Mouse (Mus musculus): ENCODE measurements around the gene Hes3. TPM values are rescaled to one million over a fixed set of nuclear protein-coding genes. Genes with fewer than 3 reads are reported as not detected.

The Hes3 gene
- polyA plus RNA-seq, 1 experiment, result not detected

DNA sequence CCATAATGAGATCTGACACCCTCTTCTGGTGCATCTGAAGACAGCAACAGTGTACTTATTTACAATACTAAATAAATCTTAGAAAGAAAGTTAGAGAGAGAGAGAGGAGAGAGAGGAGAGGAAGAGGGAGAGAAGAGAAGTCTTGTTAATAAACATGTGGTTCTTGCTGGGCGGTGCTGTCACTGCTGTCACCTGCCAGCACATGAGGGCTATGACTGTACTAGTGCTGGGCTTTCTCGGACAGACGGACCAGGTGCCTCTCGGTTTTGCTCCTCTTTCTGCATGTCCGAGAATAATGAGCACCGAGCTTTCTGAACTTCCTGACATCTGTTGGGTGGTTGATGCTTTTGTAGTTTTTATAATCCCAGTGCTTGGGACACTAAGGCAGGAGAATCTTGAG, 40.8 kb downstream of the Hes3 start:
- Histone ChIP-seq H3K9me3 (replicated peaks; ENCODE audit: control insufficient read depth, insufficient read depth, low read length, poor library complexity, severe bottlenecking) (no peaks in the 10 kb centered on the region), H3K27ac (ENCODE audit: insufficient read depth, low read length) (no peak overlapping the region), H3K36me3 (ENCODE audit: control insufficient read depth, insufficient read depth, low read length, poor library complexity, severe bottlenecking) (no peaks in the 10 kb centered on the region), H3K9ac (ENCODE audit: low read depth, poor library complexity, severe bottlenecking) (no peak overlapping the region), H3K4me1 (ENCODE audit: control insufficient read depth, insufficient read depth, low read length) (no peaks in the 10 kb centered on the region), H3K4me3 (ENCODE audit: low read depth, low read length) (no peak overlapping the region), H3K27me3 (ENCODE audit: control insufficient read depth, insufficient read depth, low read length, poor library complexity, severe bottlenecking) (no peaks in the 10 kb centered on the region)
- TF ChIP-seq POLR2A (IDR thresholded peaks at IDR 0.05; ENCODE audit: insufficient read depth, low read length), result no peak
- TF ChIP-seq CTCF (IDR thresholded peaks at IDR 0.05; ENCODE audit: low read depth, low read length), result no peak
- no peak for TF ChIP-seq EP300 (IDR thresholded peaks at IDR 0.05; ENCODE audit: insufficient read depth, low read depth, low read length)

DNA sequence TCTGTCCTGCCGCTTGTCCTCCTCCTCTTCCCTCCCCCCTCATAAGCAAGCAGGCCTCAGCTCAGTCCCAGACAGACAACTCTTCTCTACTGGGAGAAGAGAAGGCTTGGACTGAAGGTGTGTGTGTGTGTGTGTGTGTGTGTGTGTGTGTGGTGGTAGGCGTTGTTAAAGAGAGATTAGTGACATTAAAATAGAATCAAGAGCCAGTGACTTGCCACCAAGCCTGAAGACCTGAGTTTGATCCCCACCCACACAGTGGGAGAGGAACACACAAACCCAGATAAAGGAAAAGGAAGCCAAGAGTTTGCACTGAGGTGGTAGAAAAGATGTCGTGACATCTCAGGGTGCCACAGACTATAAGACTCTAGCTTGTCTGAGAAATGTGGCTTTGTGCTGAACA, 44.3 kb downstream of the Hes3 start:
- Histone ChIP-seq H3K27me3 (ENCODE audit: control insufficient read depth, insufficient read depth, low read length, poor library complexity, severe bottlenecking) (no peaks in the 10 kb centered on the region), H3K4me1 (ENCODE audit: control insufficient read depth, insufficient read depth, low read length) (no peaks in the 10 kb centered on the region), H3K27ac (ENCODE audit: insufficient read depth, low read length) (no peak overlapping the region), H3K9me3 (replicated peaks; ENCODE audit: control insufficient read depth, insufficient read depth, low read length, poor library complexity, severe bottlenecking) (no peaks in the 10 kb centered on the region), H3K4me3 (ENCODE audit: low read depth, low read length) (no peak overlapping the region), H3K9ac (ENCODE audit: low read depth, poor library complexity, severe bottlenecking) (no peak overlapping the region), H3K36me3 (ENCODE audit: control insufficient read depth, insufficient read depth, low read length, poor library complexity, severe bottlenecking) (no peaks in the 10 kb centered on the region)
- TF ChIP-seq CTCF (IDR thresholded peaks at IDR 0.05; ENCODE audit: low read depth, low read length), result no peak
- TF ChIP-seq EP300 (IDR thresholded peaks at IDR 0.05; ENCODE audit: insufficient read depth, low read depth, low read length), result no peak
- TF ChIP-seq POLR2A (IDR thresholded peaks at IDR 0.05; ENCODE audit: insufficient read depth, low read length), result no peak

DNA sequence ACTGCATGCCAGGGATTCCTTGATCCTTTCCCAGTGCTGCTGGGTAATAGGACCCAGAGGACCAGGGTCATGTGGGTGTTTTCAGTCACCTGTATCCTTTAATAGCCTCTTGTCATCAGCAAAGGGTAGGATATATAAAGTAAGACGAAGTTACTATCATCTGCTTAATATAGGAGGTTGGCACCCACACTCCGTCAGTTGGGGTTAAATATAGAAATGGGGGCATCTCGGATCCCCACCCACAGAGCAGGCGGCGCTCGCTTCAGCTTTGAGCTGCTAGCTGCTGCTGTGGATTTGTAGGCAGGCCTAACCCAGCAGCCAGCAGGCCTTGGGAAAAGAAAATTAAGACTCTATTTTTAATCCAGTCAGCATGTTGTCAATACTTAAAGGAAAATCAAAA, 45.5 kb downstream of the Hes3 start:
- Histone ChIP-seq H3K9me3 (replicated peaks; ENCODE audit: control insufficient read depth, insufficient read depth, low read length, poor library complexity, severe bottlenecking) (no peaks in the 10 kb centered on the region), H3K27ac (ENCODE audit: insufficient read depth, low read length) (no peak overlapping the region), H3K4me1 (ENCODE audit: control insufficient read depth, insufficient read depth, low read length) (no peaks in the 10 kb centered on the region), H3K4me3 (ENCODE audit: low read depth, low read length) (no peak overlapping the region), H3K9ac (ENCODE audit: low read depth, poor library complexity, severe bottlenecking) (no peak overlapping the region), H3K27me3 (ENCODE audit: control insufficient read depth, insufficient read depth, low read length, poor library complexity, severe bottlenecking) (no peaks in the 10 kb centered on the region), H3K36me3 (ENCODE audit: control insufficient read depth, insufficient read depth, low read length, poor library complexity, severe bottlenecking) (no peaks in the 10 kb centered on the region)
- TF ChIP-seq EP300 (IDR thresholded peaks at IDR 0.05; ENCODE audit: insufficient read depth, low read depth, low read length) (no peak), POLR2A (IDR thresholded peaks at IDR 0.05; ENCODE audit: insufficient read depth, low read length) (no peak), CTCF (IDR thresholded peaks at IDR 0.05; ENCODE audit: low read depth, low read length) (no peak)

DNA sequence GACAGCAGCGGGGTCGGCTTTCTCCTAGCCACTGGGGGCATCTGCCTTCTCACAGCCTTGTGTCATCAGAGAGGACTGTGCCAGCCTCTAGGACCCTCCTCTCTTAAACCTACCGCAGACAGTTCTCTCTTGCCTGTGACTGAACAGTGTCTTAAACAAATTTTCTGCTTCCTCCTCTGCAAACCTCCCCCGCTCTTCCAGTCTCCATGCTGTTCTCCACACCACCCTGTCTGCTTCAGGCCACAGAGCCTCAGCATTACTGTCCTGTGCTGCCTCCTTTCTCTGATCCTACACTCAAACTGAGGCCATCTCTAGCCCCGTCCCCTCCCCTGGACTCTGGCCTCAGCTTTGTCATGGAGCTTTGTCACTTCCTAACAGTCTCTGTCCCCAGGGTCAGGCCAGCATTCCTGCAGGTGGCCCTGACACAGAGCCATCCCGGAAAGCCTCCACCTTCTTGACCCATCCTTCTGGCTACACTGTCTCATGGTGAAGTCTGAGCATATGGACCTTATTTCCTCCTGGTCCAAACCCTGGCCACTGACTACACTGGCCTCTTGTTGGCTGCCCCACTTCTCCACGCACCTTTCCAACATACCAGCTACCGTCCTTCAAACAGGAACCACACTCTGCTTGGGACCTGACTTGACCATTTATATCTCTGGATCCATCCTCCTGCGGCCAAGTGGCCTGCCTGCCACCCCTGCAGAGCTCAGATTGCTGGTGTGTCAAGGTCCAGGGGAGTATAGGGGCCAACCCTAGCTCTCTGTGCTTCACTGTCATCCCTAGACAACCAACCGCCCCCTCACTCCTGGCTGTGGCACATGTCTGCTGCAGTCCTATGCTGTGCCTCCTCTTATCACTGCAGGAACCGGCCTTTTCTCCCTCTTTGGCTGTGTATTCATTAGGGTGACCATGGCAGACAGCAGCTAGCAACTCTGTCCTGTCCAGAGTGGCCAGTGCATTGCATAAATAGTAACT, 46.6 kb downstream of the Hes3 start:
- no peaks in the 10 kb centered on the region for H3K9me3 ChIP-seq (replicated peaks; ENCODE audit: control insufficient read depth, insufficient read depth, low read length, poor library complexity, severe bottlenecking)
- no peak overlapping the region for H3K9ac ChIP-seq (ENCODE audit: low read depth, poor library complexity, severe bottlenecking)
- H3K4me1 ChIP-seq (ENCODE audit: control insufficient read depth, insufficient read depth, low read length), result no peaks in the 10 kb centered on the region
- H3K4me3 ChIP-seq (ENCODE audit: low read depth, low read length), result no peak overlapping the region
- H3K27me3 ChIP-seq (ENCODE audit: control insufficient read depth, insufficient read depth, low read length, poor library complexity, severe bottlenecking), result no peaks in the 10 kb centered on the region
- no peaks in the 10 kb centered on the region for H3K36me3 ChIP-seq (ENCODE audit: control insufficient read depth, insufficient read depth, low read length, poor library complexity, severe bottlenecking)
- TF ChIP-seq EP300 (IDR thresholded peaks at IDR 0.05; ENCODE audit: insufficient read depth, low read depth, low read length), result no peak
- TF ChIP-seq POLR2A (IDR thresholded peaks at IDR 0.05; ENCODE audit: insufficient read depth, low read length), result no peak
- no peak for TF ChIP-seq CTCF (IDR thresholded peaks at IDR 0.05; ENCODE audit: low read depth, low read length)
- no peak overlapping the region for H3K27ac ChIP-seq (ENCODE audit: insufficient read depth, low read length)

DNA sequence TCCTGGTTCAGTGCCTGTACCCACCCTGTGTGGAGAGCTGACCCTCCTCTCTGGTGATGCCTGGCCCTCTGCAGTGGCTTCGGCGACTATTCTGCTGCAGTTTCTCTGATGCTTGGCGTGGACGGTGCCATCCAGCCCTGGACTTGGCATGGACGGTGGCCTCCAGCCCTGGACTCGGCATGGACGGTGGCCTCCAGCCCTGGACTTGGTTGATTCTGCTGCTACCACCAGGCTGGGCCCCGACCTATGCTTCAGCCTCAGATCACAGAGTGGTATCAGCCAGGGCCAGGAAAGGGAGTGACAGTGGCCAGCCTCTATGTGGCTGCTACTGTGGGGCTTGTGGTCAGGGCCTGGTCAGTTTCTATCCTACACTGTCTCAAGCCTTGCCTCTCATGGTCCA, 47.5 kb downstream of the Hes3 start:
- Histone ChIP-seq H3K4me1 (ENCODE audit: control insufficient read depth, insufficient read depth, low read length) (no peaks in the 10 kb centered on the region), H3K9ac (ENCODE audit: low read depth, poor library complexity, severe bottlenecking) (no peak overlapping the region), H3K27me3 (ENCODE audit: control insufficient read depth, insufficient read depth, low read length, poor library complexity, severe bottlenecking) (no peaks in the 10 kb centered on the region), H3K27ac (ENCODE audit: insufficient read depth, low read length) (no peak overlapping the region), H3K36me3 (ENCODE audit: control insufficient read depth, insufficient read depth, low read length, poor library complexity, severe bottlenecking) (no peaks in the 10 kb centered on the region), H3K9me3 (replicated peaks; ENCODE audit: control insufficient read depth, insufficient read depth, low read length, poor library complexity, severe bottlenecking) (no peaks in the 10 kb centered on the region), H3K4me3 (ENCODE audit: low read depth, low read length) (no peak overlapping the region)
- TF ChIP-seq POLR2A (IDR thresholded peaks at IDR 0.05; ENCODE audit: insufficient read depth, low read length) (no peak), CTCF (IDR thresholded peaks at IDR 0.05; ENCODE audit: low read depth, low read length) (no peak), EP300 (IDR thresholded peaks at IDR 0.05; ENCODE audit: insufficient read depth, low read depth, low read length) (no peak)

DNA sequence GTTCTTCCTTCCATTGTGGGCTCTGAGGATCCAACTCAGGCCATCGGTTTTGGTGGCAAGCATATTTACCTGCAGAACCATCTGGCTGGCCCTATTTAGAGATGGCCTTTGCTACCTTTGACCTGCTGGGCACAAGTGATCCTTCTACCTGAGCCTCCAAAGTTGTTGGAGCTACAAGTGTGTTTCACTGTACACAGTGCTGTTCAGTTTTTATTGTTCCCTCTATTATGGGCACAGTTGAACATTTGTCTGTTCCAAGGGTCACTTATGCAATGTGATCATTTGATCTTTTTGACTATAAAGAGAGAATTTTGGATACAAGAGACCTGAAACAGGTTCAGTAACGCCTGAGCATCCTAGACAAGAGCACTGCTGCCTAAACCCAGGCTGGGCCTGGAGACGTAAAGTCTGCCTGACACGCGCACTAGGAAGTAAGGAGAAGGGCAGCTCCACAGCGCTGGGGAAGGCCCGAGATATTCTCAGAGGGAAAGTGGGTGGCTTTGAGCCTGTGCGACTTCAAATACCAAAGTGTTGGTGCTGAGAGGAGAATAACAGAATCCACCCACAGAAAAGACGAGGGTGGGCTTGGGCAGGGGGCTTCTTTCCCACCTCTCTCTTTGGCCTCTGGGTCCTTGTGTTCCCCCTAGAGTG, 48.1 kb downstream of the Hes3 start:
- Histone ChIP-seq H3K4me1 (ENCODE audit: control insufficient read depth, insufficient read depth, low read length) (no peaks in the 10 kb centered on the region), H3K9me3 (replicated peaks; ENCODE audit: control insufficient read depth, insufficient read depth, low read length, poor library complexity, severe bottlenecking) (no peaks in the 10 kb centered on the region), H3K9ac (ENCODE audit: low read depth, poor library complexity, severe bottlenecking) (no peak overlapping the region), H3K27ac (ENCODE audit: insufficient read depth, low read length) (no peak overlapping the region), H3K36me3 (ENCODE audit: control insufficient read depth, insufficient read depth, low read length, poor library complexity, severe bottlenecking) (no peaks in the 10 kb centered on the region), H3K4me3 (ENCODE audit: low read depth, low read length) (no peak overlapping the region), H3K27me3 (ENCODE audit: control insufficient read depth, insufficient read depth, low read length, poor library complexity, severe bottlenecking) (no peaks in the 10 kb centered on the region)
- no peak for TF ChIP-seq CTCF (IDR thresholded peaks at IDR 0.05; ENCODE audit: low read depth, low read length)
- no peak for TF ChIP-seq POLR2A (IDR thresholded peaks at IDR 0.05; ENCODE audit: insufficient read depth, low read length)
- TF ChIP-seq EP300 (IDR thresholded peaks at IDR 0.05; ENCODE audit: insufficient read depth, low read depth, low read length), result no peak
